Mouse (Mus musculus): ENCODE results near the gene Cacna2d2. TPM values are rescaled to one million over a fixed set of nuclear protein-coding genes. Genes with fewer than 3 reads are reported as not detected.
"Not testable (repeated sequence)": the region's sequence is repeated elsewhere in the genome, so short reads cannot be mapped to it uniquely, and the experiment has no call there.

Cacna2d2 gene
- total RNA-seq, 1 experiment from 2014 or later = 0.37 TPM

GRCm38 (mm10) chr9:107549297-107550074, 150.1 kb downstream of the Cacna2d2 start:
- no peak for ATAC-seq (replicated peaks; ENCODE audit: low read depth, poor library complexity, severe bottlenecking)

GRCm38 (mm10) chr9:107550491-107551116, 151.2 kb downstream of the Cacna2d2 start:
- no peak for ATAC-seq (replicated peaks; ENCODE audit: low read depth, poor library complexity, severe bottlenecking)

- ATAC-seq (replicated peaks; ENCODE audit: low read depth, poor library complexity, severe bottlenecking) = peak; percentile 27
Observed at GRCm38 (mm10) chr9:107551117-107551889, 151.9 kb downstream of the Cacna2d2 start, which contains the start of gene Rassf1. TSS of gene Rassf1 (plus strand) at chr9:107551555.

- ATAC-seq (replicated peaks; ENCODE audit: low read depth, poor library complexity, severe bottlenecking) = no peak
Observed at GRCm38 (mm10) chr9:107551890-107552355, 152.5 kb downstream of the Cacna2d2 start.

- no peak for ATAC-seq (replicated peaks; ENCODE audit: low read depth, poor library complexity, severe bottlenecking)
Observed at GRCm38 (mm10) chr9:107552690-107553393, 153.4 kb downstream of the Cacna2d2 start.

GRCm38 (mm10) chr9:107553541-107554318, 154.3 kb downstream of the Cacna2d2 start:
- ATAC-seq (replicated peaks; ENCODE audit: low read depth, poor library complexity, severe bottlenecking) = no peak

- ATAC-seq (replicated peaks; ENCODE audit: low read depth, poor library complexity, severe bottlenecking) = peak; percentile 82
Observed at GRCm38 (mm10) chr9:107554319-107554825, 155.0 kb downstream of the Cacna2d2 start.

- peak; percentile 15; the same call in 1 of the 2 replicates for ATAC-seq (replicated peaks; ENCODE audit: low read depth, poor library complexity, severe bottlenecking)
Observed at GRCm38 (mm10) chr9:107555031-107555457, 155.6 kb downstream of the Cacna2d2 start.

- ATAC-seq (replicated peaks; ENCODE audit: low read depth, poor library complexity, severe bottlenecking) = no peak
Observed at GRCm38 (mm10) chr9:107555701-107556100, 156.3 kb downstream of the Cacna2d2 start.

- ATAC-seq (replicated peaks; ENCODE audit: low read depth, poor library complexity, severe bottlenecking) = no peak
Observed at GRCm38 (mm10) chr9:107556346-107556745, 156.9 kb downstream of the Cacna2d2 start.

GRCm38 (mm10) chr9:107563029-107563581, 163.7 kb downstream of the Cacna2d2 start, which contains the start of gene Tusc2:
TSS of gene Tusc2 (plus strand) at chr9:107563255.
- peak; percentile 96 for ATAC-seq (replicated peaks; ENCODE audit: low read depth, poor library complexity, severe bottlenecking)

- ATAC-seq (replicated peaks; ENCODE audit: low read depth, poor library complexity, severe bottlenecking) = not testable (repeated sequence)
Observed at GRCm38 (mm10) chr9:107565556-107565955, 166.1 kb downstream of the Cacna2d2 start.

- no peak for ATAC-seq (replicated peaks; ENCODE audit: low read depth, poor library complexity, severe bottlenecking)
Observed at GRCm38 (mm10) chr9:107566041-107566709, 166.8 kb downstream of the Cacna2d2 start.

GRCm38 (mm10) chr9:107566855-107567254, 167.4 kb downstream of the Cacna2d2 start:
- no peak for ATAC-seq (replicated peaks; ENCODE audit: low read depth, poor library complexity, severe bottlenecking)

- no peak for ATAC-seq (replicated peaks; ENCODE audit: low read depth, poor library complexity, severe bottlenecking)
Observed at GRCm38 (mm10) chr9:107567702-107568319, 168.4 kb downstream of the Cacna2d2 start, which contains the start of gene Hyal2. TSS of gene Hyal2 (plus strand) at chr9:107567945.

- ATAC-seq (replicated peaks; ENCODE audit: low read depth, poor library complexity, severe bottlenecking) = peak; percentile 75
Observed at GRCm38 (mm10) chr9:107568331-107569261, 169.2 kb downstream of the Cacna2d2 start.

All from common myeloid progenitor, adult 5-6 weeks (primary cell).